Mouse (Mus musculus) intestine, embryonic 14.5 days (tissue): ENCODE measurements around the gene Snx25. TPM values are rescaled to one million over a fixed set of nuclear protein-coding genes. Genes with fewer than 3 reads are reported as not detected.

ENCODE experiments used
- ATAC-seq: fragments of 200-750 bp; cut with Nextera tagmentation; replicated peaks from 2 replicates; pipeline ENCODE4 v1.8.0; 2017; ENCODE audit warnings: low read depth, moderate number of reproducible peaks, moderate TSS enrichment, moderate library complexity; ENCODE audit not compliant: low FRiP score, low TSS enrichment
- DNase-seq: peaks from one replicate; pipeline ENCODE4 v3.0.0-alpha.2; 2018; ENCODE audit warnings: low spot score
- H3K27ac ChIP-seq: fragments of 300-500 bp; sonication (generic); 2 replicates; pipeline ENCODE4 v1.5.1; 2014; ENCODE audit warnings: low read depth, mild to moderate bottlenecking, control low read depth
- H3K27me3 ChIP-seq: fragments of 300-500 bp; sonication (generic); replicated peaks from 2 replicates; pipeline ENCODE4 v1.6.1; 2014; ENCODE audit warnings: low read length, control low read depth; ENCODE audit not compliant: control insufficient read depth, insufficient read depth
- H3K36me3 ChIP-seq: fragments of 300-500 bp; sonication (generic); 2 replicates; pipeline ENCODE4 v1.6.1; 2014; ENCODE audit warnings: low read length, control low read depth; ENCODE audit not compliant: control insufficient read depth, insufficient read depth
- H3K4me1 ChIP-seq: fragments of 300-500 bp; sonication (generic); replicated peaks from 2 replicates; pipeline ENCODE4 v1.6.1; 2014; ENCODE audit warnings: low read length, control low read depth, mixed read lengths; ENCODE audit not compliant: control insufficient read depth, insufficient read depth
- H3K4me2 ChIP-seq: fragments of 300-500 bp; sonication (generic); 2 replicates; pipeline ENCODE4 v1.6.1; 2014; ENCODE audit warnings: low read length
- H3K4me3 ChIP-seq: fragments of 300-500 bp; sonication (generic); 2 replicates; pipeline ENCODE4 v1.5.1; 2014; ENCODE audit warnings: low read depth, low read length, control low read depth, mixed read lengths
- H3K9ac ChIP-seq: fragments of 300-500 bp; sonication (generic); 2 replicates; pipeline ENCODE4 v1.6.1; 2014; ENCODE audit warnings: mild to moderate bottlenecking, low read length
- H3K9me3 ChIP-seq: fragments of 300-500 bp; sonication (generic); 2 replicates; pipeline ENCODE4 v1.6.1; 2016; ENCODE audit warnings: low read length, control low read depth; ENCODE audit not compliant: control insufficient read depth
- WGBS: fragments of 180-500 bp; shearing (Covaris S2); extraction: QIAGEN DNeasy Blood & Tissue Kit; methylation state at CpG from one replicate; pipeline ENCODE4 v1.1.7; 2014; 5-methylcytosine and 5-hydroxymethylcytosine counted together
- polyA plus RNA-seq: library from polyadenylated mRNA; unstranded; fragments of >200 nt; fragmentation: Nextera tagmentation; extraction: Ambion mirVana; gene quantifications from 2 replicates; pipeline ENCODE4 v1.2.1, GENCODE M21; 2014

Snx25 gene
- polyA plus RNA-seq, 1 experiment from 2014 or later = 11.2 TPM

- H3K4me3 ChIP-seq = no peak overlapping the region
- ATAC-seq (no peak), DNase-seq (no peak)
- no peak overlapping the region for H3K27ac ChIP-seq
- H3K4me2 ChIP-seq = no peak overlapping the region
- no peak overlapping the region for H3K9ac ChIP-seq
- H3K9me3 ChIP-seq = no peaks in the 10 kb centered on the region
- WGBS = 88% methylated on average over 5 of the region's 5 CpGs
- H3K4me1 ChIP-seq = peaks cover 6% of the 10 kb centered on the region; the same call in 1 of the 2 replicates
- no peaks in the 10 kb centered on the region for H3K27me3 ChIP-seq
- no peaks in the 10 kb centered on the region for H3K36me3 ChIP-seq
Measured at GRCm38 (mm10) chr8:46075223-46075622, 76.7 kb downstream of the Snx25 start.

- H3K9me3 ChIP-seq = no peaks in the 10 kb centered on the region
- WGBS = 50% methylated on average over 2 of the region's 2 CpGs
- H3K4me3 ChIP-seq = no peak overlapping the region
- H3K27ac ChIP-seq = no peak overlapping the region
- DNase-seq = no peak
- no peak overlapping the region for H3K9ac ChIP-seq
- no peaks in the 10 kb centered on the region for H3K27me3 ChIP-seq
- H3K4me2 ChIP-seq = no peak overlapping the region
- H3K4me1 ChIP-seq = peaks cover 6% of the 10 kb centered on the region; the same call in 1 of the 2 replicates
- ATAC-seq = no peak
- H3K36me3 ChIP-seq = no peaks in the 10 kb centered on the region
Measured at GRCm38 (mm10) chr8:46073540-46074140, 78.3 kb downstream of the Snx25 start.

- Histone ChIP-seq H3K9me3 (no peaks in the 10 kb centered on the region), H3K4me2 (no peak overlapping the region), H3K27ac (no peak overlapping the region), H3K4me3 (no peak overlapping the region), H3K9ac (no peak overlapping the region), H3K4me1 (peaks cover 6% of the 10 kb centered on the region; the same call in 1 of the 2 replicates), H3K36me3 (no peaks in the 10 kb centered on the region), H3K27me3 (no peaks in the 10 kb centered on the region)
- 90% methylated on average over 5 of the region's 5 CpGs for WGBS
- ATAC-seq = no peak
- no peak for DNase-seq
Measured at GRCm38 (mm10) chr8:46072798-46073197, 79.2 kb downstream of the Snx25 start.

GRCm38 (mm10) chr8:46040260-46040659, 111.7 kb downstream of the Snx25 start:
- ATAC-seq = no peak

GRCm38 (mm10) chr8:46039666-46040065, 112.3 kb downstream of the Snx25 start:
- H3K36me3 ChIP-seq = peaks cover 18% of the 10 kb centered on the region; the same call in 1 of the 2 replicates
- no peak overlapping the region for H3K9ac ChIP-seq
- DNase-seq = peak; percentile 29
- WGBS = 66% methylated on average over 1 of the region's 1 CpGs
- H3K4me1 ChIP-seq = no peaks in the 10 kb centered on the region
- H3K4me2 ChIP-seq = no peak overlapping the region
- no peak for ATAC-seq
- no peaks in the 10 kb centered on the region for H3K9me3 ChIP-seq
- H3K27ac ChIP-seq = no peak overlapping the region
- no peak overlapping the region for H3K4me3 ChIP-seq
- H3K27me3 ChIP-seq = no peaks in the 10 kb centered on the region

More at GRCm38 (mm10) chr8:46040260-46040659, 111.7 kb downstream of the Snx25 start:
- Histone ChIP-seq H3K9ac (no peak overlapping the region), H3K36me3 (peaks cover 16% of the 10 kb centered on the region; the same call in 1 of the 2 replicates), H3K4me3 (no peak overlapping the region), H3K4me2 (no peak overlapping the region), H3K9me3 (no peaks in the 10 kb centered on the region), H3K27ac (no peak overlapping the region), H3K27me3 (no peaks in the 10 kb centered on the region), H3K4me1 (no peaks in the 10 kb centered on the region)
- 76% methylated on average over 13 of the region's 13 CpGs for WGBS
- DNase-seq = peak; percentile 40

- H3K36me3 ChIP-seq = peaks cover 9% of the 10 kb centered on the region; the same call in 1 of the 2 replicates
Measured at GRCm38 (mm10) chr8:46036217-46036616, 115.7 kb downstream of the Snx25 start.

GRCm38 (mm10) chr8:46024392-46024791, 127.6 kb downstream of the Snx25 start:
- no peak overlapping the region for H3K9ac ChIP-seq
- H3K4me3 ChIP-seq = no peak overlapping the region
- 41% methylated on average over 4 of the region's 4 CpGs for WGBS
- H3K27me3 ChIP-seq = no peaks in the 10 kb centered on the region
- no peaks in the 10 kb centered on the region for H3K4me1 ChIP-seq
- H3K9me3 ChIP-seq = no peaks in the 10 kb centered on the region
- H3K27ac ChIP-seq = no peak overlapping the region
- no peak overlapping the region for H3K4me2 ChIP-seq
- ATAC-seq (no peak), DNase-seq (no peak)
- no peaks in the 10 kb centered on the region for H3K36me3 ChIP-seq

More at GRCm38 (mm10) chr8:46036217-46036616, 115.7 kb downstream of the Snx25 start:
- H3K4me2 ChIP-seq = no peak overlapping the region
- WGBS = 69% methylated on average over 11 of the region's 11 CpGs
- ATAC-seq (no peak), DNase-seq (no peak)
- H3K27me3 ChIP-seq = no peaks in the 10 kb centered on the region
- H3K4me3 ChIP-seq = no peak overlapping the region
- H3K9me3 ChIP-seq = no peaks in the 10 kb centered on the region
- H3K27ac ChIP-seq = no peak overlapping the region
- H3K9ac ChIP-seq = no peak overlapping the region
- H3K4me1 ChIP-seq = no peaks in the 10 kb centered on the region

GRCm38 (mm10) chr8:46022758-46023157, 129.2 kb downstream of the Snx25 start:
- ATAC-seq (no peak), DNase-seq (no peak)
- WGBS = 94% methylated on average over 9 of the region's 9 CpGs
- Histone ChIP-seq H3K36me3 (no peaks in the 10 kb centered on the region), H3K9me3 (no peaks in the 10 kb centered on the region), H3K4me3 (no peak overlapping the region), H3K27ac (no peak overlapping the region), H3K27me3 (no peaks in the 10 kb centered on the region), H3K4me2 (no peak overlapping the region), H3K9ac (no peak overlapping the region), H3K4me1 (no peaks in the 10 kb centered on the region)

- Histone ChIP-seq H3K36me3 (no peaks in the 10 kb centered on the region), H3K9ac (no peak overlapping the region), H3K4me3 (no peak overlapping the region), H3K27me3 (no peaks in the 10 kb centered on the region), H3K4me1 (no peaks in the 10 kb centered on the region), H3K27ac (no peak overlapping the region), H3K9me3 (no peaks in the 10 kb centered on the region), H3K4me2 (no peak overlapping the region)
- no peak for ATAC-seq
- 83% methylated on average over 9 of the region's 9 CpGs for WGBS
- no peak for DNase-seq
Measured at GRCm38 (mm10) chr8:46022203-46022602, 129.8 kb downstream of the Snx25 start.
